Mouse (Mus musculus): ENCODE data around the gene Patl2.

Patl2 gene

DNA sequence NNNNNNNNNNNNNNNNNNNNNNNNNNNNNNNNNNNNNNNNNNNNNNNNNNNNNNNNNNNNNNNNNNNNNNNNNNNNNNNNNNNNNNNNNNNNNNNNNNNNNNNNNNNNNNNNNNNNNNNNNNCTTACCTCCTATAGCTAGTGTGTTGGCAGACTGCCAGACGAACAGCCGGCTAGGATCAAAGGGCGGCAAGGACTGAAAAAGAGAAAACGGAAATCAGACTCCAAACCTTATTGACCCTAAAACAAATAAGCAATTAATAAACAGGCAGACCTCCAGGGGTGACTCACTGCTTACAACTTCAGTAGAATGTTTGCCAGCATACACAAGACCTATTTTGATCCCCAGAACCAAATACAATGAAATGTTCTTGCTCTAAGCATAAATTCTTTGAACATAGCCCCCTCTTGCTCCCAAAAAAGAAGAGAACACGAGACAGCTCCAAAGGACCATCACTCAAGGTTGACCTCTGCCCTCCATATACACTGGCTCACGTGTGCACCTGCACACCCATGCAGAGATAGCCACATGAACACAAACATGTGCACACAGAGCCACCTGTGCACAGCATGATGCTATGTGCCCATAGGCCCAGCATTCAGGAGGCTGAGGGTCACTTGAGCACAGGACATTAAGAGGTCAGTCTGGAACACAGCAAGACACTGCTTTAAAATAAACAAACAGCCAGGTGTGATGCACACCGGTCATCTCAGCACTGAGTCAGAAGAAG, 104.1 kb downstream of the Patl2 start:
- DNase-seq (ENCODE audit: extremely low read depth, low read depth, low spot score): no peak

Measured in fat pad, adult 2 months (tissue).